Mouse (Mus musculus): ENCODE results near the gene Gstm4. TPM values are rescaled to one million over a fixed set of nuclear protein-coding genes. Genes with fewer than 3 reads are reported as not detected.
"Not testable (repeated sequence)": the region's sequence is repeated elsewhere in the genome, so short reads cannot be mapped to it uniquely, and the experiment has no call there.

Gstm4 gene
- polyA plus RNA-seq, 1 experiment from 2014 or later, result 33.0 TPM

- peak; percentile 80 for ATAC-seq
- 56% methylated on average over 5 of the region's 5 CpGs for WGBS
- Histone ChIP-seq H3K27ac (peak overlapping the region; percentile 76), H3K9me3 (no peaks in the 10 kb centered on the region), H3K36me3 (no peaks in the 10 kb centered on the region), H3K9ac (no peak overlapping the region), H3K4me3 (replicated peaks) (no peak overlapping the region), H3K27me3 (replicated peaks) (no peaks in the 10 kb centered on the region), H3K4me2 (replicated peaks) (no peak overlapping the region; the same call in 1 of the 2 replicates), H3K4me1 (replicated peaks) (peaks cover 13% of the 10 kb centered on the region; the same call in 1 of the 2 replicates)
Measured at GRCm38 (mm10) chr3:108026049-108026448, 18.6 kb downstream of the Gstm4 start.

GRCm38 (mm10) chr3:108025318-108025717 is 19.4 kb downstream of the Gstm4 start:
- H3K27ac ChIP-seq, result peak overlapping the region; percentile 76
- no peak overlapping the region for H3K9ac ChIP-seq
- no peaks in the 10 kb centered on the region for H3K36me3 ChIP-seq
- WGBS, result 45% methylated on average over 4 of the region's 4 CpGs
- H3K27me3 ChIP-seq (replicated peaks), result no peaks in the 10 kb centered on the region
- H3K4me3 ChIP-seq (replicated peaks), result no peak overlapping the region
- ATAC-seq, result peak; percentile 60
- no peaks in the 10 kb centered on the region for H3K9me3 ChIP-seq
- H3K4me1 ChIP-seq (replicated peaks), result peaks cover 13% of the 10 kb centered on the region; the same call in 1 of the 2 replicates
- no peak overlapping the region for H3K4me2 ChIP-seq (replicated peaks)

- ATAC-seq, result no peak
- no peaks in the 10 kb centered on the region for H3K36me3 ChIP-seq
- no peaks in the 10 kb centered on the region for H3K27me3 ChIP-seq (replicated peaks)
- H3K9ac ChIP-seq, result no peak overlapping the region
- 0 out of 2 replicates have a peak overlapping the region, but pooled peaks have one; percentile 13 for H3K27ac ChIP-seq
- peaks cover 16% of the 10 kb centered on the region for H3K4me1 ChIP-seq (replicated peaks)
- no peaks in the 10 kb centered on the region for H3K9me3 ChIP-seq
- no peak overlapping the region for H3K4me2 ChIP-seq (replicated peaks)
- 68% methylated on average over 6 of the region's 6 CpGs for WGBS
- no peak overlapping the region for H3K4me3 ChIP-seq (replicated peaks)
Measured at GRCm38 (mm10) chr3:108022650-108023049, 22.0 kb downstream of the Gstm4 start.

- 73% methylated on average over 11 of the region's 11 CpGs for WGBS
- not testable (repeated sequence) for H3K27me3 ChIP-seq (replicated peaks); H3K4me2 ChIP-seq (replicated peaks); H3K9ac ChIP-seq; H3K4me3 ChIP-seq (replicated peaks); H3K27ac ChIP-seq; H3K9me3 ChIP-seq; H3K36me3 ChIP-seq; ATAC-seq
- peaks cover 25% of the 10 kb centered on the region for H3K4me1 ChIP-seq (replicated peaks)
Measured at GRCm38 (mm10) chr3:108020351-108021022, 24.2 kb downstream of the Gstm4 start.

- not testable (repeated sequence) for ATAC-seq; H3K27me3 ChIP-seq (replicated peaks); H3K9me3 ChIP-seq; H3K9ac ChIP-seq; H3K4me2 ChIP-seq (replicated peaks); H3K27ac ChIP-seq; H3K36me3 ChIP-seq; H3K4me3 ChIP-seq (replicated peaks)
- WGBS, result 78% methylated on average over 3 of the region's 3 CpGs
- H3K4me1 ChIP-seq (replicated peaks), result peaks cover 17% of the 10 kb centered on the region
Measured at GRCm38 (mm10) chr3:108019226-108019625, 25.5 kb downstream of the Gstm4 start.

- Histone ChIP-seq H3K4me2 (replicated peaks) (peak overlapping the region; percentile 73), H3K4me1 (replicated peaks) (peaks cover 21% of the 10 kb centered on the region), H3K4me3 (replicated peaks) (peak overlapping the region; percentile 40), H3K27ac (peak overlapping the region; percentile 91), H3K27me3 (replicated peaks) (no peaks in the 10 kb centered on the region), H3K36me3 (no peaks in the 10 kb centered on the region), H3K9ac (peak overlapping the region; percentile 33), H3K9me3 (no peaks in the 10 kb centered on the region)
- 19% methylated on average over 14 of the region's 14 CpGs for WGBS
- ATAC-seq, result peak; percentile 18; the same call in 1 of the 2 replicates
Measured at GRCm38 (mm10) chr3:108018190-108018820, 26.4 kb downstream of the Gstm4 start.

GRCm38 (mm10) chr3:108017473-108018189 is 27.1 kb downstream of the Gstm4 start, which contains the start of gene Gstm1:
Gstm1 (minus strand) TSS chr3:108017973.
- Histone ChIP-seq H3K4me2 (replicated peaks) (peak within 1 kb of the TSS; percentile 73), H3K4me1 (replicated peaks) (peaks cover 22% of the 10 kb centered on the region), H3K27ac (peak within 1 kb of the TSS; percentile 91), H3K9ac (peak within 1 kb of the TSS; percentile 36), H3K9me3 (no peaks in the 10 kb centered on the region), H3K36me3 (no peaks in the 10 kb centered on the region), H3K27me3 (replicated peaks) (no peaks in the 10 kb centered on the region), H3K4me3 (replicated peaks) (peak within 1 kb of the TSS; percentile 40)
- ATAC-seq, result peak; percentile 98
- under 1% methylated on average over 31 of the region's 31 CpGs for WGBS

- not testable (repeated sequence) for H3K36me3 ChIP-seq; H3K27me3 ChIP-seq (replicated peaks); H3K9ac ChIP-seq; ATAC-seq; H3K9me3 ChIP-seq; H3K27ac ChIP-seq
- H3K4me1 ChIP-seq (replicated peaks), result peaks cover 22% of the 10 kb centered on the region
- peak overlapping the region; percentile 73 for H3K4me2 ChIP-seq (replicated peaks)
- WGBS, result 70% methylated on average over 5 of the region's 5 CpGs
- peak overlapping the region; percentile 40; the same call in 1 of the 2 replicates for H3K4me3 ChIP-seq (replicated peaks)
Measured at GRCm38 (mm10) chr3:108016468-108016867, 28.2 kb downstream of the Gstm4 start.

GRCm38 (mm10) chr3:108014974-108015346 is 29.7 kb downstream of the Gstm4 start:
- Histone ChIP-seq H3K27me3 (replicated peaks) (no peaks in the 10 kb centered on the region), H3K9ac (no peak overlapping the region), H3K4me1 (replicated peaks) (peaks cover 22% of the 10 kb centered on the region), H3K9me3 (no peaks in the 10 kb centered on the region), H3K27ac (no peak overlapping the region), H3K4me2 (replicated peaks) (no peak overlapping the region; the same call in 1 of the 2 replicates), H3K36me3 (no peaks in the 10 kb centered on the region), H3K4me3 (replicated peaks) (no peak overlapping the region)
- WGBS, result 86% methylated on average over 2 of the region's 2 CpGs
- no peak for ATAC-seq

- H3K4me3 ChIP-seq (replicated peaks), result no peak overlapping the region
Measured at GRCm38 (mm10) chr3:108014098-108014973, 30.4 kb downstream of the Gstm4 start.

GRCm38 (mm10) chr3:108013331-108013871 is 31.3 kb downstream of the Gstm4 start:
- Histone ChIP-seq H3K9me3 (no peaks in the 10 kb centered on the region), H3K4me2 (replicated peaks) (peak overlapping the region; percentile 21; the same call in 1 of the 2 replicates), H3K36me3 (no peaks in the 10 kb centered on the region), H3K4me1 (replicated peaks) (peaks cover 19% of the 10 kb centered on the region), H3K4me3 (replicated peaks) (no peak overlapping the region), H3K27ac (no peak overlapping the region), H3K9ac (no peak overlapping the region), H3K27me3 (replicated peaks) (no peaks in the 10 kb centered on the region)
- no peak for ATAC-seq
- 75% methylated on average over 4 of the region's 4 CpGs for whole genome bisulfite sequencing

More at GRCm38 (mm10) chr3:108014098-108014973, 30.4 kb downstream of the Gstm4 start:
- Histone ChIP-seq H3K4me2 (replicated peaks) (peak overlapping the region; percentile 21; the same call in 1 of the 2 replicates), H3K36me3 (no peaks in the 10 kb centered on the region), H3K9me3 (no peaks in the 10 kb centered on the region), H3K27me3 (replicated peaks) (no peaks in the 10 kb centered on the region), H3K9ac (no peak overlapping the region), H3K27ac (no peak overlapping the region), H3K4me1 (replicated peaks) (peaks cover 22% of the 10 kb centered on the region)
- no peak for ATAC-seq
- WGBS, result 82% methylated on average over 7 of the region's 8 CpGs
